Mouse (Mus musculus): ENCODE results near the gene Spin2f.
"Not testable (repeated sequence)": the region's sequence is repeated elsewhere in the genome, so short reads cannot be mapped to it uniquely, and the experiment has no call there.

Gene Spin2f

GRCm38 (mm10) chrX:31253594-31253993 is at the start of gene Spin2f:
TSS of gene Spin2f (plus strand) at chrX:31253894.
- not testable (repeated sequence) for DNase-seq (ENCODE audit: low spot score in 2 of 2)

- not testable (repeated sequence) for DNase-seq (ENCODE audit: low spot score in 2 of 2)
Observed at GRCm38 (mm10) chrX:31212136-31212535, 41.6 kb upstream of the Spin2f start.

- not testable (repeated sequence) for DNase-seq (ENCODE audit: low spot score in 2 of 2)
Observed at GRCm38 (mm10) chrX:31223536-31223935, 30.2 kb upstream of the Spin2f start.

GRCm38 (mm10) chrX:31235088-31235487 is 18.6 kb upstream of the Spin2f start:
- not testable (repeated sequence) for DNase-seq (ENCODE audit: low spot score in 2 of 2)

- not testable (repeated sequence) for DNase-seq (ENCODE audit: low spot score in 2 of 2)
Observed at GRCm38 (mm10) chrX:31241754-31242153, 11.9 kb upstream of the Spin2f start.
